Mouse (Mus musculus): Measurements from ENCODE around the gene Bmper.

DNA sequence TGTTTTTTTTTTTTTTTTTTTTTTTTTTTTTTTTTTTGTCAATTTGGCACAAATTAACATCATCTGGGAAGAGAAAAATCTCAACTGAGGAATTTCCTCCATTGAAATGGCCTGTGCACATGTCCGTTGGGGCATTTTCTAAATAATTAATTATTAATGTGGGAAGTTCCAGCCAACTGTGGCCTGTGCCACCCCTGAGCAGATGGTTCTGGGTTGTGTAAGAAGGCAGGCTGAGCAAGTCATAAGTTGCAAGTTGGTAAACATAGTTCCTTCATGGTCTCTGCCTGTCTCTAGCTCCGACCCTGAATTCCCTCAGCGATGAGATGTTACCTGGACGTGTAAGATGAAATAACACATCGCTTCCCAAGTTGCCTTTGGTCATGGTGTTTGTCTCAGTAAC, 16.7 kb upstream of the Bmper start:
- TF ChIP-seq GATA1 (IDR thresholded peaks at IDR 0.05; ENCODE audit: low read length) (no peak), TAL1 (IDR thresholded peaks at IDR 0.05; ENCODE audit: low read length) (no peak)

All from erythroblast, embryonic 14.5 days (primary cell).